Mouse (Mus musculus): ENCODE measurements around the gene Mllt6.

GRCm38 (mm10) chr11:97717369-97718280 lies 54.4 kb downstream of the Mllt6 start:
- TF ChIP-seq CTCF (IDR thresholded peaks at IDR 0.05 in 2 of 3, conservative IDR thresholded peaks at IDR 0.05 in 1 of 3; ENCODE audit: control insufficient read depth in 1 of 3, insufficient read depth in 1 of 3, low read depth in 2 of 3, low read length in 3 of 3, poor library complexity in 1 of 3, severe bottlenecking in 1 of 3) (no peak), MYC (IDR thresholded peaks at IDR 0.05; ENCODE audit: low read depth, low read length) (no peak), POLR2AphosphoS2 (IDR thresholded peaks at IDR 0.05; ENCODE audit: low read length) (no peak), SIN3A (IDR thresholded peaks at IDR 0.05; ENCODE audit: low read length) (no peak), SMC3 (IDR thresholded peaks at IDR 0.05; ENCODE audit: low read depth, low read length) (no peak), CHD1 (IDR thresholded peaks at IDR 0.05; ENCODE audit: low read depth, low read length) (no peak)

Data from MEL (cell line).